ENCODE assay signal across 9 mouse cellular contexts in the genomic region with DNA sequence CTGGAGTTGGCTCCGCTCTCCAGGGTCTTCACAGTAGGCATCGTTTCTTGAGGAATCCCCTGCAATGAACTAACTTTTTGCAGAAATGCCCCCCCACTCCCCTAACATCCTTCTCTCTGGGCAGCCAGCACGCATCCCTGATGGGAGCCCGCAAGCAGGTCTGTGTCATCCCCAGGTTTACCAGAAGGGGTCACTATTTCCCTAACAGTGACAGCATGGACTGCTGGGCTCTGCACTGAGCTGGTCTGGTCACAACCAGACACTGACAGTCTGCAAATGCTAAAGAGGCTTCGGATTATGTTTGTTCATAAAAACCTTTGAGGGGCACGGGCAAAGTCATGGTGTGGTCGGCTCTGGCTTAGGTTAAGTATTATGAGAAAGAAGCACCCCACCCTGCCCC.
DNase-seq lines count a peak whose midpoint lies in the region; ATAC-seq and TF ChIP-seq lines count a peak whose summit lies in the region.
"Had no signal": no experiment of that assay in that cellular context is flagged by ENCODE, and none has a peak within 500 bp of the region (broad histone marks: within the 10 kb centered on the region; RNA-seq: fewer than 3 reads in every experiment).

No protein-coding gene starts in this region.

- no peaks in the 10 kb centered on the region for H3K9me3 ChIP-seq in embryonic facial prominence, embryonic 13.5 days
- H3K9me3 ChIP-seq in limb, embryonic 12.5 days = no peaks in the 10 kb centered on the region
- H3K9me3 ChIP-seq in midbrain, postnatal 0 days (ENCODE audit: low read length) = no peaks in the 10 kb centered on the region

- H3K36me3 ChIP-seq in C2C12 (ENCODE audit: control insufficient read depth, insufficient read depth) = no peaks in the 10 kb centered on the region
- no peaks in the 10 kb centered on the region for H3K36me3 ChIP-seq in embryonic facial prominence, embryonic 13.5 days
- H3K36me3 ChIP-seq in limb, embryonic 12.5 days = no peaks in the 10 kb centered on the region
- H3K36me3 ChIP-seq in midbrain, postnatal 0 days (ENCODE audit: insufficient read depth, low read length) = peaks cover 26% of the 10 kb centered on the region

- no peaks in the 10 kb centered on the region for H3K79me3 ChIP-seq in C2C12 (ENCODE audit: low read depth)

- ATAC-seq in embryonic facial prominence, embryonic 13.5 days (ENCODE audit: insufficient number of reproducible peaks, insufficient read depth, low FRiP score, low TSS enrichment, low read depth) = peak; percentile 62; the same call in 1 of the 2 replicates
- peak; percentile 73; the same call in 1 of the 2 replicates for ATAC-seq in limb, embryonic 12.5 days (ENCODE audit: insufficient number of reproducible peaks, insufficient read depth, low FRiP score, low TSS enrichment, low read depth)
- ATAC-seq in midbrain, postnatal 0 days (ENCODE audit: low FRiP score) = peak; percentile 89

- no peaks in the 10 kb centered on the region for H3K27me3 ChIP-seq in C2C12 (ENCODE audit: control insufficient read depth, insufficient read depth, insufficient read length)
- no peaks in the 10 kb centered on the region for H3K27me3 ChIP-seq in embryonic facial prominence, embryonic 13.5 days
- H3K27me3 ChIP-seq in limb, embryonic 12.5 days = peaks cover 4% of the 10 kb centered on the region; the same call in 1 of the 2 replicates
- no peaks in the 10 kb centered on the region; the same call in 1 of the 2 replicates for H3K27me3 ChIP-seq in midbrain, postnatal 0 days (ENCODE audit: insufficient read depth, low read length)

- no peak overlapping the region for H3ac ChIP-seq in C2C12 (ENCODE audit: control insufficient read depth, insufficient read length, low read depth)

- peaks cover 16% of the 10 kb centered on the region for H3K4me1 ChIP-seq in embryonic facial prominence, embryonic 13.5 days
- H3K4me1 ChIP-seq in limb, embryonic 12.5 days (replicated peaks) = peaks cover 10% of the 10 kb centered on the region
- H3K4me1 ChIP-seq in midbrain, postnatal 0 days (ENCODE audit: insufficient read depth, low read length) = no peaks in the 10 kb centered on the region

- peak; percentile 36 to 62 for DNase-seq in adrenal gland, postnatal 4 days (ENCODE audit: low spot score in 2 of 2)
- DNase-seq in heart, adult 8-10 months (ENCODE audit: low spot score) = peak; percentile 89
- peak; percentile 84 for DNase-seq in kidney, adult 9 months
- DNase-seq in midbrain, postnatal 0 days (ENCODE audit: low spot score) = peak; percentile 92
- DNase-seq in spleen, postnatal 14 days (ENCODE audit: low spot score in 2 of 2) = peak; percentile 27 to 71

- peak; percentile 78 for TF ChIP-seq CTCF in C2C12 (IDR thresholded peaks at IDR 0.05; ENCODE audit: control insufficient read depth, insufficient read depth, insufficient read length)
- peak; percentile 96 for TF ChIP-seq CTCF in midbrain, postnatal 0 days (IDR thresholded peaks at IDR 0.05)

- H3K9ac ChIP-seq in embryonic facial prominence, embryonic 13.5 days = no peak overlapping the region
- H3K9ac ChIP-seq in limb, embryonic 12.5 days (replicated peaks) = no peak overlapping the region
- no peak overlapping the region for H3K9ac ChIP-seq in midbrain, postnatal 0 days (replicated peaks; ENCODE audit: low read length, poor library complexity, severe bottlenecking)

- no peaks in the 10 kb centered on the region for H3K79me2 ChIP-seq in C2C12 (ENCODE audit: control insufficient read depth, insufficient read depth)

- H3K27ac ChIP-seq in embryonic facial prominence, embryonic 13.5 days = no peak overlapping the region
- no peak overlapping the region for H3K27ac ChIP-seq in limb, embryonic 12.5 days
- no peak overlapping the region for H3K27ac ChIP-seq in midbrain, postnatal 0 days (ENCODE audit: low read depth, low read length)

- WGBS in embryonic facial prominence, embryonic 13.5 days = 14% methylated on average over 7 of the region's 7 CpGs
- WGBS in limb, embryonic 12.5 days = 15% methylated on average over 7 of the region's 7 CpGs
- WGBS in midbrain, postnatal 0 days = 16% methylated on average over 7 of the region's 7 CpGs

- H3K4me3 ChIP-seq in C2C12 (ENCODE audit: insufficient read depth, poor library complexity, severe bottlenecking) = no peak overlapping the region
- no peak overlapping the region for H3K4me3 ChIP-seq in embryonic facial prominence, embryonic 13.5 days
- H3K4me3 ChIP-seq in limb, embryonic 12.5 days (replicated peaks) = no peak overlapping the region
- no peak overlapping the region for H3K4me3 ChIP-seq in midbrain, postnatal 0 days (ENCODE audit: low read depth, low read length)
- H3K4me3 ChIP-seq: erythroblast, embryonic 14.5 days had no signal

- no peak overlapping the region for H3K4me2 ChIP-seq in embryonic facial prominence, embryonic 13.5 days
- H3K4me2 ChIP-seq in limb, embryonic 12.5 days = no peak overlapping the region
- no peak overlapping the region for H3K4me2 ChIP-seq in midbrain, postnatal 0 days (ENCODE audit: low read depth, low read length, poor library complexity, severe bottlenecking)

TF ChIP-seq in C2C12, 6 proteins besides CTCF, POLR2A, EP300 and RAD21:
- TF ChIP-seq MAX (IDR thresholded peaks at IDR 0.05) (no peak), FOSL1 (IDR thresholded peaks at IDR 0.05; ENCODE audit: insufficient read depth, low read length, poor library complexity, severe bottlenecking) (no peak), MYOD1 (IDR thresholded peaks at IDR 0.05; ENCODE audit: control insufficient read depth, insufficient read length, low read depth) (no peak), USF1 (IDR thresholded peaks at IDR 0.05; ENCODE audit: low read depth) (no peak), CEBPB (IDR thresholded peaks at IDR 0.05; ENCODE audit: low read depth) (no peak), MYOG (IDR thresholded peaks at IDR 0.05; ENCODE audit: control insufficient read depth, extremely low read depth, insufficient read length) (no peak)
TF ChIP-seq in C2C12: peak in this region for 0.
